Mouse (Mus musculus) liver, embryonic 14.5 days (tissue): ENCODE data around the gene Tubb2b. TPM values are rescaled to one million over a fixed set of nuclear protein-coding genes. Genes with fewer than 3 reads are reported as not detected.

Experiments
- ATAC-seq: fragments of 200-750 bp; cut with Nextera tagmentation; 2 replicates; pipeline ENCODE4 v1.8.0; 2017; ENCODE audit warnings: moderate number of reproducible peaks, mild to moderate bottlenecking, moderate library complexity; ENCODE audit not compliant: insufficient read depth
- DNase-seq, 3 experiments: peaks; one replicate each; pipeline ENCODE4 v3.0.0-alpha.2; 2012 to 2013; ENCODE audit warnings: low read depth in 3 of 3, low spot score in 3 of 3
- H3K27ac ChIP-seq: fragments of 300-500 bp; sonication (generic); 2 replicates; pipeline ENCODE4 v1.5.1; 2014; ENCODE audit warnings: moderate library complexity, mild to moderate bottlenecking, control low read depth, inconsistent platforms
- H3K27me3 ChIP-seq: fragments of 300-500 bp; sonication (generic); 2 replicates; pipeline ENCODE4 v1.6.1; 2014; ENCODE audit warnings: mild to moderate bottlenecking, low read length, moderate library complexity; ENCODE audit not compliant: control insufficient read depth, insufficient read depth
- H3K36me3 ChIP-seq: fragments of 300-500 bp; sonication (generic); replicated peaks from 2 replicates; pipeline ENCODE4 v1.6.1; 2014; ENCODE audit warnings: low read depth; ENCODE audit not compliant: control insufficient read depth, insufficient read depth
- H3K4me1 ChIP-seq, 2 experiments: fragments of 200-500 bp in 1 of 2; fragments of 300-500 bp in 1 of 2; sonication (generic) in 1 of 2; replicated peaks; 2 replicates each; pipeline ENCODE4 v1.6.1; 2012 to 2014; ENCODE audit warnings: antibody characterized with exemption in 1 of 2, inconsistent platforms in 1 of 2, low read length in 1 of 2; ENCODE audit not compliant: control insufficient read depth in 2 of 2, insufficient read depth in 2 of 2
- H3K4me2 ChIP-seq: fragments of 300-500 bp; sonication (generic); 2 replicates; pipeline ENCODE4 v1.6.1; 2014; ENCODE audit warnings: low read depth, mild to moderate bottlenecking, control low read depth, moderate library complexity
- H3K4me3 ChIP-seq, 2 experiments: fragments of 200-500 bp in 1 of 2; fragments of 300-500 bp in 1 of 2; sonication (generic) in 1 of 2; 2 replicates each; pipeline ENCODE4 v1.5.1; 2012 to 2014; ENCODE audit warnings: low read depth in 2 of 2, low read length in 2 of 2, mild to moderate bottlenecking in 2 of 2, control low read depth in 1 of 2, inconsistent platforms in 1 of 2, moderate library complexity in 1 of 2; ENCODE audit not compliant: insufficient read depth in 1 of 2
- H3K9ac ChIP-seq: fragments of 300-500 bp; sonication (generic); replicated peaks from 2 replicates; pipeline ENCODE4 v1.6.1; 2014; ENCODE audit warnings: mild to moderate bottlenecking, control low read depth, moderate library complexity
- H3K9me3 ChIP-seq: fragments of 300-500 bp; sonication (generic); 2 replicates; pipeline ENCODE4 v1.6.1; 2016; ENCODE audit warnings: low read length, mixed read lengths; ENCODE audit not compliant: control insufficient read depth
- CTCF ChIP-seq: IDR thresholded peaks from 2 replicates; pipeline ENCODE4 v1.5.1; 2016; ENCODE audit warnings: antibody characterized with exemption, low read depth, control low read depth
- EP300 ChIP-seq: IDR thresholded peaks from 2 replicates; pipeline ENCODE4 v1.6.1; 2016; ENCODE audit warnings: antibody characterized with exemption, low read depth
- WGBS: fragments of 180-500 bp; shearing (Covaris S2); extraction: QIAGEN DNeasy Blood & Tissue Kit; methylation state at CpG from one replicate; pipeline ENCODE4 v1.1.7; 2014; ENCODE audit not compliant: insufficient replicate concordance; 5-methylcytosine and 5-hydroxymethylcytosine counted together
- polyA plus RNA-seq, 2 experiments: library from polyadenylated mRNA; depleted of rRNA in 1 of 2; stranded (reverse) in 1 of 2; unstranded in 1 of 2; fragments of >200 nt; fragmentation: Nextera tagmentation in 1 of 2; extraction: Ambion mirVana in 1 of 2; gene quantifications; 2 replicates each; pipeline versions ENCODE4 v1.2.1 to v1.2.3; 2012 to 2014

Gene Tubb2b
- polyA plus RNA-seq, 2 experiments = 0.29 to 2.7 TPM

DNA sequence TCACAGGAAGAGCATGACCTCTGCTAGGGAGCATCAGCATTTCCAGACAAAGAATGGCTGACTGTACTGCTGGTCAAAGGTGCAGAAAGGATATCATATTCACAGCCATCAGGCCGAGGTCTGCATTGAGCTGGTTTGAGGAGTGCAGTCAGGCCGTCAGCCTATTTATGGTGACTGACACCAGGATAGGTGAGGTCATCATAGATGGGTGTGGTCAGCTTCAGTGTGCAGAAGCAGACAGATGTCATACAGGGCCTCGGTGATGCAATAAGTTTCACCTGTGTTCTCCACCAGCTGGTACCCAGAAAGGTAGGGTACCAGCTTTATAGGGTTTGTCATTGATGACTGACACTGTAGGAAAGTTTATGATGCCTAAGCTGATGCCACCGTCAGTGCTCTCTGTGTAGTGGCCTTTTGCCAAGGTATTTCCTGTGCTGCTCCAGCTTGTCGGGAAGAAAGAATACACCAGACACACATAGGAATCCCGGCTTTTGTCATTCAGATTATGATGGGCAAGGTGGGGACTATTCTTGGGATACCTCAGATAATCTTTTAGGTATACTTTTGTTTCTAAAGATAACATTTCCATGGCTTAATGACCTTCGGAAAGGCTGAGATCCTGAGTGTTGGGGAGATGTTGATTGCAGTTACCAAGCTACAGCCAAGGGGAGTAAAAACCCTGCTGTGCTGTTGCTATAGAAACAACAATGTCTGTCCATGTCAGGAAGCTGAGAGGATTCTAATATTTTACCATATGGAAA is 43.0 kb downstream of the Tubb2b start:
- Histone ChIP-seq H3K4me3 (no peak overlapping the region), H3K36me3 (no peaks in the 10 kb centered on the region), H3K9me3 (no peaks in the 10 kb centered on the region), H3K27me3 (no peaks in the 10 kb centered on the region), H3K27ac (no peak overlapping the region), H3K4me2 (no peak overlapping the region), H3K9ac (no peak overlapping the region), H3K4me1 (no peaks in the 10 kb centered on the region)
- WGBS = 54% methylated on average over 7 of the region's 7 CpGs
- DNase-seq = no peak
- no peak for TF ChIP-seq CTCF
- TF ChIP-seq EP300 = no peak
- ATAC-seq = no peak

- Histone ChIP-seq H3K27me3 (no peaks in the 10 kb centered on the region), H3K36me3 (no peaks in the 10 kb centered on the region), H3K4me2 (no peak overlapping the region), H3K27ac (no peak overlapping the region), H3K9me3 (no peaks in the 10 kb centered on the region), H3K4me1 (no peaks in the 10 kb centered on the region), H3K9ac (no peak overlapping the region), H3K4me3 (no peak overlapping the region)
- no peak for TF ChIP-seq CTCF
- no peak for TF ChIP-seq EP300
- DNase-seq (no peak), ATAC-seq (no peak)
- 58% methylated on average over 9 of the region's 9 CpGs for WGBS
Measured at GRCm38 (mm10) chr13:34084026-34084750, 46.1 kb downstream of the Tubb2b start.

- Histone ChIP-seq H3K27ac (no peak overlapping the region), H3K36me3 (no peaks in the 10 kb centered on the region), H3K4me3 (no peak overlapping the region), H3K27me3 (no peaks in the 10 kb centered on the region), H3K9me3 (no peaks in the 10 kb centered on the region), H3K9ac (no peak overlapping the region), H3K4me1 (peaks cover 3 to 10% of the 10 kb centered on the region in 2 experiments), H3K4me2 (no peak overlapping the region)
- 67% methylated on average over 4 of the region's 4 CpGs for WGBS
- TF ChIP-seq CTCF (no peak), EP300 (no peak)
- DNase-seq (no peak), ATAC-seq (no peak)
Measured at GRCm38 (mm10) chr13:34081926-34082325, 48.3 kb downstream of the Tubb2b start.

GRCm38 (mm10) chr13:34079801-34080200 is 50.5 kb downstream of the Tubb2b start:
- TF ChIP-seq EP300 (no peak), CTCF (no peak)
- no peaks in the 10 kb centered on the region for H3K36me3 ChIP-seq
- no peak overlapping the region for H3K4me3 ChIP-seq
- DNase-seq (no peak), ATAC-seq (no peak)
- no peak overlapping the region for H3K9ac ChIP-seq
- no peaks in the 10 kb centered on the region for H3K27me3 ChIP-seq
- no peaks in the 10 kb centered on the region for H3K9me3 ChIP-seq
- H3K27ac ChIP-seq = no peak overlapping the region
- H3K4me1 ChIP-seq = peaks cover 6 to 15% of the 10 kb centered on the region in 2 experiments
- no peak overlapping the region for H3K4me2 ChIP-seq
- 64% methylated on average over 3 of the region's 3 CpGs for WGBS
